Mouse (Mus musculus): ENCODE results near the gene Trpc4ap.
"Not testable (repeated sequence)": the region's sequence is repeated elsewhere in the genome, so short reads cannot be mapped to it uniquely, and the experiment has no call there.

Gene Trpc4ap

GRCm38 (mm10) chr2:155691723-155692493, at the start of gene Trpc4ap:
Gene Trpc4ap (minus strand): TSS chr2:155692384.
- peak; percentile 99 for DNase-seq

- DNase-seq, result no peak
Measured at GRCm38 (mm10) chr2:155737803-155738202, 45.6 kb upstream of the Trpc4ap start.

- no peak for DNase-seq
Measured at GRCm38 (mm10) chr2:155736936-155737335, 44.8 kb upstream of the Trpc4ap start.

GRCm38 (mm10) chr2:155735766-155736165, 43.6 kb upstream of the Trpc4ap start, which contains the start of gene Gm17581:
Gene Gm17581 (minus strand): TSS chr2:155735866.
- not testable (repeated sequence) for DNase-seq

- no peak for DNase-seq
Measured at GRCm38 (mm10) chr2:155735080-155735479, 42.9 kb upstream of the Trpc4ap start.

- DNase-seq, result peak; percentile 92 to 95
Measured at GRCm38 (mm10) chr2:155729158-155729645, 37.0 kb upstream of the Trpc4ap start, which contains the start of gene Edem2. Gene Edem2 (minus strand): TSS chr2:155729475.

GRCm38 (mm10) chr2:155728742-155729141, 36.6 kb upstream of the Trpc4ap start:
- DNase-seq, result peak in 1 of 2 experiments; percentile 18

GRCm38 (mm10) chr2:155727764-155728395, 35.7 kb upstream of the Trpc4ap start:
- DNase-seq, result no peak

GRCm38 (mm10) chr2:155726302-155726701, 34.1 kb upstream of the Trpc4ap start:
- no peak for DNase-seq

GRCm38 (mm10) chr2:155724526-155724925, 32.3 kb upstream of the Trpc4ap start:
- no peak for DNase-seq

GRCm38 (mm10) chr2:155724036-155724435, 31.9 kb upstream of the Trpc4ap start:
- no peak for DNase-seq

GRCm38 (mm10) chr2:155720585-155720984, 28.4 kb upstream of the Trpc4ap start:
- DNase-seq, result no peak

GRCm38 (mm10) chr2:155717082-155717990, 25.2 kb upstream of the Trpc4ap start:
- no peak for DNase-seq

- DNase-seq, result no peak
Measured at GRCm38 (mm10) chr2:155710557-155710956, 18.4 kb upstream of the Trpc4ap start.

- DNase-seq, result peak; percentile 44 to 59
Measured at GRCm38 (mm10) chr2:155707251-155707650, 15.1 kb upstream of the Trpc4ap start.

GRCm38 (mm10) chr2:155703630-155704029, 11.4 kb upstream of the Trpc4ap start:
- no peak for DNase-seq

GRCm38 (mm10) chr2:155701399-155701919, 9.3 kb upstream of the Trpc4ap start:
- DNase-seq, result no peak

- not testable (repeated sequence) for DNase-seq
Measured at GRCm38 (mm10) chr2:155698443-155698842, 6.3 kb upstream of the Trpc4ap start.

GRCm38 (mm10) chr2:155696851-155697250, 4.7 kb upstream of the Trpc4ap start:
- no peak for DNase-seq

- DNase-seq, result peak; percentile 97 to 99
Measured at GRCm38 (mm10) chr2:155696091-155696558, 3.9 kb upstream of the Trpc4ap start.

- DNase-seq, result no peak
Measured at GRCm38 (mm10) chr2:155695316-155695715, 3.1 kb upstream of the Trpc4ap start.

- DNase-seq, result no peak
Measured at GRCm38 (mm10) chr2:155694564-155694963, 2.4 kb upstream of the Trpc4ap start.
